Comparison of ENCODE assay signal across 28 mouse cellular contexts in genomic region chr6:100824381-100824965, GRCm38 (mm10). TPM values are rescaled to one million over a fixed set of nuclear protein-coding genes. Genes with fewer than 3 reads are reported as not detected.
DNase-seq lines count a peak whose midpoint lies in the region; ATAC-seq lines count a peak whose summit lies in the region.
"Had no signal": no experiment of that assay in that cellular context is flagged by ENCODE, and none has a peak within 500 bp of the region (broad histone marks: within the 10 kb centered on the region; RNA-seq: fewer than 3 reads in every experiment).

No protein-coding gene starts in this region.

- no peaks in the 10 kb centered on the region for H3K27me3 ChIP-seq in kidney, embryonic 16.5 days (ENCODE audit: insufficient read depth, low read length)
- no peaks in the 10 kb centered on the region for H3K27me3 ChIP-seq in hindbrain, embryonic 14.5 days (ENCODE audit: control insufficient read depth, insufficient read depth, low read length)
- H3K27me3 ChIP-seq: embryonic facial prominence, embryonic 13.5 days; forebrain, embryonic 12.5 days; hindbrain, embryonic 12.5 days; liver, embryonic 15.5 days; stomach, embryonic 15.5 days had no signal

- peaks cover 24% of the 10 kb centered on the region for H3K4me1 ChIP-seq in kidney, embryonic 16.5 days (ENCODE audit: insufficient read depth, low read length)
- no peaks in the 10 kb centered on the region for H3K4me1 ChIP-seq in hindbrain, embryonic 14.5 days (replicated peaks; ENCODE audit: control insufficient read depth, insufficient read depth, low read length)
- H3K4me1 ChIP-seq: embryonic facial prominence, embryonic 13.5 days; forebrain, embryonic 12.5 days; hindbrain, embryonic 12.5 days; liver, embryonic 15.5 days had no signal

- no peak overlapping the region for H3K9ac ChIP-seq in kidney, embryonic 16.5 days (replicated peaks; ENCODE audit: low read length)
- no peak overlapping the region for H3K9ac ChIP-seq in hindbrain, embryonic 14.5 days
- H3K9ac ChIP-seq: embryonic facial prominence, embryonic 13.5 days; forebrain, embryonic 12.5 days; hindbrain, embryonic 12.5 days; liver, embryonic 15.5 days; stomach, embryonic 15.5 days had no signal

- peak; percentile 32; the same call in 1 of the 2 replicates for ATAC-seq in kidney, embryonic 16.5 days (ENCODE audit: low FRiP score, low TSS enrichment)
- ATAC-seq in megakaryocyte, adult 5-6 weeks (ENCODE audit: poor library complexity, severe bottlenecking), result peak; percentile 90
- ATAC-seq in hindbrain, embryonic 14.5 days (ENCODE audit: low FRiP score), result no peak

- WGBS in kidney, embryonic 16.5 days, result 51% methylated on average over 7 of the region's 7 CpGs
- WGBS in hindbrain, embryonic 14.5 days, result 70% methylated on average over 7 of the region's 7 CpGs

- DNase-seq in kidney, adult 8-10 months, result no peak
- DNase-seq in CD4-positive, CD25-positive, alpha-beta regulatory T cell, adult 2 months (ENCODE audit: low read depth, low spot score), result peak; percentile 27
- DNase-seq in R1 (ENCODE audit: low read depth, low spot score), result peak; percentile 28
- DNase-seq in adrenal gland, postnatal 4 days (ENCODE audit: low spot score in 2 of 2), result no peak
- no peak for DNase-seq in hindbrain, embryonic 14.5 days (ENCODE audit: low spot score)
- DNase-seq in layer of hippocampus, postnatal 10 days (ENCODE audit: low spot score in 2 of 2), result no peak
- DNase-seq: adrenal gland, postnatal 36 days; cerebellum, adult 11 months; cerebellum, postnatal 25 days; embryo, embryonic 11 days; gastrocnemius, postnatal 36 days; heart, postnatal 10 days; kidney, adult 9 months; layer of hippocampus, adult 9-11 months; liver; lung, postnatal 10 days; thymus, postnatal 36 days had no signal

- H3K36me3 ChIP-seq in kidney, embryonic 16.5 days (ENCODE audit: insufficient read depth, low read length), result no peaks in the 10 kb centered on the region
- H3K36me3 ChIP-seq in hindbrain, embryonic 14.5 days (replicated peaks; ENCODE audit: control insufficient read depth, insufficient read depth), result no peaks in the 10 kb centered on the region
- H3K36me3 ChIP-seq: embryonic facial prominence, embryonic 13.5 days; forebrain, embryonic 12.5 days; hindbrain, embryonic 12.5 days; liver, embryonic 15.5 days; stomach, embryonic 15.5 days had no signal

- H3K27ac ChIP-seq in kidney, embryonic 16.5 days (ENCODE audit: low read length), result no peak overlapping the region
- H3K27ac ChIP-seq in hindbrain, embryonic 14.5 days, result no peak overlapping the region
- H3K27ac ChIP-seq: embryonic facial prominence, embryonic 13.5 days; forebrain, embryonic 12.5 days; hindbrain, embryonic 12.5 days; left cerebral cortex, adult 2 months; liver, embryonic 15.5 days; stomach, embryonic 15.5 days had no signal

- no peak overlapping the region for H3K4me2 ChIP-seq in kidney, embryonic 16.5 days (replicated peaks; ENCODE audit: low read depth, low read length)
- no peak overlapping the region for H3K4me2 ChIP-seq in hindbrain, embryonic 14.5 days (replicated peaks)
- H3K4me2 ChIP-seq: embryonic facial prominence, embryonic 13.5 days; forebrain, embryonic 12.5 days; heart, embryonic 11.5 days; hindbrain, embryonic 12.5 days; liver, embryonic 15.5 days; midbrain, embryonic 11.5 days; stomach, embryonic 15.5 days had no signal

- H3K9me3 ChIP-seq in kidney, embryonic 16.5 days (ENCODE audit: low read length), result no peaks in the 10 kb centered on the region
- H3K9me3 ChIP-seq in hindbrain, embryonic 14.5 days (ENCODE audit: control insufficient read depth, low read length), result no peaks in the 10 kb centered on the region
- H3K9me3 ChIP-seq: embryonic facial prominence, embryonic 13.5 days; forebrain, embryonic 12.5 days; hindbrain, embryonic 12.5 days; liver, embryonic 15.5 days; stomach, embryonic 15.5 days had no signal

- H3K4me3 ChIP-seq in kidney, embryonic 16.5 days (ENCODE audit: low read length), result no peak overlapping the region
- H3K4me3 ChIP-seq in hindbrain, embryonic 14.5 days (replicated peaks; ENCODE audit: low read length), result no peak overlapping the region
- H3K4me3 ChIP-seq: embryonic facial prominence, embryonic 13.5 days; erythroblast, embryonic 14.5 days; forebrain, embryonic 12.5 days; hindbrain, embryonic 12.5 days; left cerebral cortex, adult 2 months; liver, embryonic 15.5 days; stomach, embryonic 15.5 days had no signal

RNA-seq across cellular contexts. Expression of gene Ppp4r2, which starts 8.9 kb away (rescaled TPM):
- 16.7 and 17.7 TPM in 2 replicates for polyA plus RNA-seq in kidney, embryonic 16.5 days (2015; fragmentation: Nextera tagmentation; extraction: Ambion mirVana)
- 45.4 and 53.3 TPM in 2 replicates for total RNA-seq in megakaryocyte, adult 5-6 weeks (2015)
- 76.6 and 88.4 TPM in 2 replicates for total RNA-seq in megakaryocyte, adult 5-6 weeks (2017)
- 10 to 100 TPM; 69.7 to 74.9 TPM for total RNA-seq in adrenal gland, postnatal 4 days (2021)
- polyA plus RNA-seq in hindbrain, embryonic 14.5 days (2014; fragmentation: Nextera tagmentation; extraction: Ambion mirVana), result 26.6 and 27.0 TPM in 2 replicates
- 10 to 100 TPM; 72.9 to 74.4 TPM for total RNA-seq in layer of hippocampus, postnatal 10 days (2021)

Comparison
In these comparisons a context has a peak if more than half of its experiments do, and no peak if none do; other contexts are left out.
1. DNase-seq: peak in CD4-positive, CD25-positive, alpha-beta regulatory T cell, adult 2 months (single experiment) and R1 (single experiment); none in kidney, adult 8-10 months (0 of 2), adrenal gland, postnatal 4 days (0 of 2), hindbrain, embryonic 14.5 days (single experiment) and layer of hippocampus, postnatal 10 days (0 of 2).